Mouse (Mus musculus): ENCODE measurements around the gene Rufy2. TPM values are rescaled to one million over a fixed set of nuclear protein-coding genes. Genes with fewer than 3 reads are reported as not detected.

The Rufy2 gene
- total RNA-seq, 1 experiment = 15.8 TPM

DNA sequence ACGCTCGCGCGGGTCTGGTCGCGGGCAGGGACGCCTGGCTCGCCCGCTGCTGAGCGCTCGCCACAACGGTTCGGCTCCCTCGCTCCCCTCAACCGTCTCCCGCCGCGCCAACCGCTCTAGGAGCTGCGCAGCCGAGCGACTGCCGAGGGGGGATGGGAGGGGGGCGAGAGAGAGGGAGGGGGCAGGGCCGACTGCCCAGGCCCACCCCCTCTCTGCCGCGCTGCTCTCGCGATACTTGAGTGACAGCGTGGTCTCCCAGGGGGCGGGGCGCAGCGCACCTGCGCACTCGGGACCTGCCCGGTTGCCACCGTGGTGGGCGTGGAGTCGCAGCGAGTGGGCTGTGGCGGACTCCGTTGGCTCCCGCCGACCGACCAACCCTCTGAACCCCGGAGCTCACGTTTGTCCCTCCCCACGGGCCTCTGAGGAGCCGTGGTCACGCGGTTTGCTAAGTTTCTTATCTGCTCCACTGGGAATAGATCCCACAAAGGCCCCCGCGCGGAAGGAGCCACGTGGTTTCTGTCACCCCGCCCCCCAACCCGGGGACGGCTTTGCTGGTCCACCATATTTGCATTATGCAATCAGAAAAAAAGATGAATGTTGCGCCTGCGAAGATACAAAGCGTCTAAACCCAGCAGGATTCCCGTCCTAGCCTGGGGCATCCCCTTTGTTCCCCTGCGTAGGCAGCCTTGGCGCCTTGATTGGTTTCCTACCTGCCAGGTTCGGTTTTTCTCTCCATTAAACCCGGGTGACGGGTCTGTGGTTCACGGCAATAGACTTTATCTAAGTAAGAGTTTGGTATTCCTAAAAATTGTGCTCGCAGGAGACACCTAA lies 43.9 kb downstream of the Rufy2 start, which contains the start of the genes Hnrnph3 and Pbld2:
TSS of gene Hnrnph3 (minus strand) at position 469 of the 831 bp plus-strand sequence.
TSS of gene Pbld2 (plus strand) at position 567 of the 831 bp plus-strand sequence.
- in situ Hi-C loops (cut with MboI; ENCODE audit: low sequenced_read_pairs in 2 of 2, unreplicated experiment in 2 of 2) = no loop called here
- TF ChIP-seq ZNF384 (IDR thresholded peaks at IDR 0.05; ENCODE audit: low read depth, low read length) (0 out of 2 replicates have a peak, but pooled peaks have one; percentile 4), ZC3H11A (IDR thresholded peaks at IDR 0.05; ENCODE audit: borderline replicate concordance, low read depth, low read length) (no peak), MAFK (IDR thresholded peaks at IDR 0.05; ENCODE audit: insufficient read depth, low read depth, low read length) (no peak), CHD2 (IDR thresholded peaks at IDR 0.05; ENCODE audit: low read depth, low read length) (peak; percentile 97), HCFC1 (IDR thresholded peaks at IDR 0.05; ENCODE audit: borderline replicate concordance, insufficient read depth, low read length) (peak; percentile 54; the same call in 1 of the 2 replicates)
- peak within 1 kb of the TSS; percentile 93 for H3K9ac ChIP-seq (ENCODE audit: insufficient read depth, low read depth, low read length, poor library complexity, severe bottlenecking)
- DNase-seq (ENCODE audit: low read depth, low spot score) = peak; percentile 93
- peak within 1 kb of the TSS; percentile 76 to 86 for H3K4me3 ChIP-seq (ENCODE audit: insufficient read depth in 1 of 2, low read depth in 1 of 2, low read length in 2 of 2, poor library complexity in 1 of 2, severe bottlenecking in 1 of 2)
- H3K4me1 ChIP-seq (ENCODE audit: control insufficient read depth in 2 of 2, insufficient read depth in 2 of 2, low read length in 2 of 2, poor library complexity in 1 of 2) = peaks cover 3 to 4% of the 10 kb centered on the region in 2 experiments; a peak in 3 of 4 replicates
- H3K27ac ChIP-seq (ENCODE audit: insufficient read depth, low read depth, low read length, poor library complexity, severe bottlenecking) = peak within 1 kb of the TSS; percentile 69
- no peaks in the 10 kb centered on the region; the same call in 1 of the 2 replicates for H3K36me3 ChIP-seq (ENCODE audit: control insufficient read depth, insufficient read depth, low read length, poor library complexity, severe bottlenecking)
- H3K9me3 ChIP-seq (ENCODE audit: control insufficient read depth, insufficient read depth, low read depth, low read length) = no peaks in the 10 kb centered on the region

DNA sequence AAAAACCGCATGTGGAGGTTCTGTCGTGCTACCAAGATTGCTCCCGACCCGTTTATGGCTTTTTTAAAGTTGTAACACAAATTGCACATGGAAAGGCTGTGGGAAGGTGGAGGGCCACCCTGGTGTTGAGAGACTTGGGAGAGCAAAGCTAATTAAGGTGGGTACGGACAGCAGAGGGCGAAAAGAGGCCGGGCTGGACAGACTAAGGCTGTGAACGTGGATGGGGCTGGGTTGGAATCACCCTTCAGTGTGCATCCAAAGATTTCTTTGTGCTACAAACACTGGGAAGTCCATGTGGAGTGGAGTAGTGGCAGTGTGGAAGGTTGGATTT lies 44.5 kb downstream of the Rufy2 start:
- H3K9ac ChIP-seq (ENCODE audit: insufficient read depth, low read depth, low read length, poor library complexity, severe bottlenecking) = peak overlapping the region; percentile 89
- H3K4me3 ChIP-seq (ENCODE audit: insufficient read depth in 1 of 2, low read depth in 1 of 2, low read length in 2 of 2, poor library complexity in 1 of 2, severe bottlenecking in 1 of 2) = peak overlapping the region; percentile 76 to 86
- no peak for DNase-seq (ENCODE audit: low read depth, low spot score)
- in situ Hi-C loops (cut with MboI; ENCODE audit: low sequenced_read_pairs in 2 of 2, unreplicated experiment in 2 of 2) = no loop called here
- H3K9me3 ChIP-seq (ENCODE audit: control insufficient read depth, insufficient read depth, low read depth, low read length) = no peaks in the 10 kb centered on the region
- peak overlapping the region; percentile 69; the same call in 1 of the 2 replicates for H3K27ac ChIP-seq (ENCODE audit: insufficient read depth, low read depth, low read length, poor library complexity, severe bottlenecking)
- H3K36me3 ChIP-seq (ENCODE audit: control insufficient read depth, insufficient read depth, low read length, poor library complexity, severe bottlenecking) = no peaks in the 10 kb centered on the region
- TF ChIP-seq ZNF384 (IDR thresholded peaks at IDR 0.05; ENCODE audit: low read depth, low read length) (no peak), ZC3H11A (IDR thresholded peaks at IDR 0.05; ENCODE audit: borderline replicate concordance, low read depth, low read length) (no peak), CHD2 (IDR thresholded peaks at IDR 0.05; ENCODE audit: low read depth, low read length) (no peak), MAFK (IDR thresholded peaks at IDR 0.05; ENCODE audit: insufficient read depth, low read depth, low read length) (no peak), HCFC1 (IDR thresholded peaks at IDR 0.05; ENCODE audit: borderline replicate concordance, insufficient read depth, low read length) (0 out of 2 replicates have a peak, but pooled peaks have one; percentile 1)
- H3K4me1 ChIP-seq (ENCODE audit: control insufficient read depth in 2 of 2, insufficient read depth in 2 of 2, low read length in 2 of 2, poor library complexity in 1 of 2) = peaks cover 3 to 4% of the 10 kb centered on the region in 2 experiments; a peak in 3 of 4 replicates

DNA sequence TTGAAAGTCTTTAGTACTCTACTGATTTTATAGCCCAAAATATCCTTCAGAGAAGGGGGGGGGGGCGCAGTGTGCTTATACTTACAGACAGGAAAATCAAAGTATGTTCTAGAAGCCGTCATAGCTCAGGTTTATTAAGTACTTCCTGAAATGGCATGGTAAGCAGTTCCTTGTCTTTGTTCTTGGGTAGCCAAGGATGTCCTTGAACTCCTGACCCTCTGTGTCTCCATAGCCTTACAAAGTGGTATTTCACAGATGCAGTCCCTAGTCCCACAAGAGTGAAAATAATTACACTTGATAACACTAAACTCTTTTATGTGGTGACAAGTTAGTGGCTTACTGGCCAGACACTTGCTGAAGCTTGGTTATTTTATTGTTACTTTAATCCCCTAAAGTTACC lies 45.0 kb downstream of the Rufy2 start:
- peak overlapping the region; percentile 69; the same call in 1 of the 2 replicates for H3K27ac ChIP-seq (ENCODE audit: insufficient read depth, low read depth, low read length, poor library complexity, severe bottlenecking)
- in situ Hi-C loops (cut with MboI; ENCODE audit: low sequenced_read_pairs in 2 of 2, unreplicated experiment in 2 of 2) = no loop called here
- H3K9me3 ChIP-seq (ENCODE audit: control insufficient read depth, insufficient read depth, low read depth, low read length) = no peaks in the 10 kb centered on the region
- peaks cover 3 to 4% of the 10 kb centered on the region in 2 experiments; a peak in 3 of 4 replicates for H3K4me1 ChIP-seq (ENCODE audit: control insufficient read depth in 2 of 2, insufficient read depth in 2 of 2, low read length in 2 of 2, poor library complexity in 1 of 2)
- no peak overlapping the region for H3K9ac ChIP-seq (ENCODE audit: insufficient read depth, low read depth, low read length, poor library complexity, severe bottlenecking)
- DNase-seq (ENCODE audit: low read depth, low spot score) = no peak
- peak overlapping the region; percentile 76 to 86; a peak in 3 of 4 replicates for H3K4me3 ChIP-seq (ENCODE audit: insufficient read depth in 1 of 2, low read depth in 1 of 2, low read length in 2 of 2, poor library complexity in 1 of 2, severe bottlenecking in 1 of 2)
- no peak for TF ChIP-seq ZC3H11A (IDR thresholded peaks at IDR 0.05; ENCODE audit: borderline replicate concordance, low read depth, low read length)
- TF ChIP-seq ZNF384 (IDR thresholded peaks at IDR 0.05; ENCODE audit: low read depth, low read length) = no peak
- TF ChIP-seq MAFK (IDR thresholded peaks at IDR 0.05; ENCODE audit: insufficient read depth, low read depth, low read length) = no peak
- TF ChIP-seq CHD2 (IDR thresholded peaks at IDR 0.05; ENCODE audit: low read depth, low read length) = no peak
- TF ChIP-seq HCFC1 (IDR thresholded peaks at IDR 0.05; ENCODE audit: borderline replicate concordance, insufficient read depth, low read length) = no peak
- H3K36me3 ChIP-seq (ENCODE audit: control insufficient read depth, insufficient read depth, low read length, poor library complexity, severe bottlenecking) = no peaks in the 10 kb centered on the region

DNA sequence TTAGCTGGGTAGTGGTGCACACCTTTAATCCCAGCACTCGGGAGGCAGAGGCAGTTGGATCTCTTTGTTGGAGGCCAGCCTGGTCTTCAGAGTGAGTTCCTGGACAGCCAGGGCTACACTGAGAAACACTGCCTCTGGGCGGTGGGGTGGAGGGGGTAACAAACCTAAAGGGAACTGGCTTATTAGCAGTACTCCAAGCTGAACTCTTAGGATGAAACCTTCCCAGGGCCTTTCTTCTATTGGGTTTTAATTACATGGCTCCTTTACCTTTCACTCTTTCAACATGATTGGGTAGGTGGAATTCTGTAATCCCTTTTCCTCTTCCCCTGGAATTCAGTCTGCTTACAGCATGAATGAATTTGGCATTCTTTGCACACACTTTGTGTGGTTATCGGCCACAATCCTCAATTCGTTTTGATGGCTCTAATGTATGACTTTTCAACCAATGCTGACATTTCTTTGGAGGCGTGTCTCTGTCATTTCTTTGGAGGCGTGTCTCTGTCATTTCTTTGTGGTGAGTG lies 45.5 kb downstream of the Rufy2 start:
- Histone ChIP-seq H3K4me3 (ENCODE audit: insufficient read depth in 1 of 2, low read depth in 1 of 2, low read length in 2 of 2, poor library complexity in 1 of 2, severe bottlenecking in 1 of 2) (no peak overlapping the region), H3K27ac (ENCODE audit: insufficient read depth, low read depth, low read length, poor library complexity, severe bottlenecking) (no peak overlapping the region; the same call in 1 of the 2 replicates), H3K9me3 (ENCODE audit: control insufficient read depth, insufficient read depth, low read depth, low read length) (no peaks in the 10 kb centered on the region), H3K9ac (ENCODE audit: insufficient read depth, low read depth, low read length, poor library complexity, severe bottlenecking) (no peak overlapping the region; the same call in 1 of the 2 replicates), H3K4me1 (ENCODE audit: control insufficient read depth in 2 of 2, insufficient read depth in 2 of 2, low read length in 2 of 2, poor library complexity in 1 of 2) (peaks cover 3 to 4% of the 10 kb centered on the region in 2 experiments; a peak in 3 of 4 replicates), H3K36me3 (ENCODE audit: control insufficient read depth, insufficient read depth, low read length, poor library complexity, severe bottlenecking) (no peaks in the 10 kb centered on the region)
- no peak for TF ChIP-seq ZNF384 (IDR thresholded peaks at IDR 0.05; ENCODE audit: low read depth, low read length)
- TF ChIP-seq ZC3H11A (IDR thresholded peaks at IDR 0.05; ENCODE audit: borderline replicate concordance, low read depth, low read length) = no peak
- TF ChIP-seq MAFK (IDR thresholded peaks at IDR 0.05; ENCODE audit: insufficient read depth, low read depth, low read length) = no peak
- no peak for TF ChIP-seq CHD2 (IDR thresholded peaks at IDR 0.05; ENCODE audit: low read depth, low read length)
- TF ChIP-seq HCFC1 (IDR thresholded peaks at IDR 0.05; ENCODE audit: borderline replicate concordance, insufficient read depth, low read length) = no peak
- in situ Hi-C loops (cut with MboI; ENCODE audit: low sequenced_read_pairs in 2 of 2, unreplicated experiment in 2 of 2) = no loop called here
- no peak for DNase-seq (ENCODE audit: low read depth, low spot score)

Data from ES-E14 (cell line).